Mouse (Mus musculus): ENCODE data around the gene Olfr918. TPM values are rescaled to one million over a fixed set of nuclear protein-coding genes. Genes with fewer than 3 reads are reported as not detected.

Gene Olfr918
- not detected in 2 replicates for polyA plus RNA-seq (2012; ENCODE audit: low replicate concordance)

DNA sequence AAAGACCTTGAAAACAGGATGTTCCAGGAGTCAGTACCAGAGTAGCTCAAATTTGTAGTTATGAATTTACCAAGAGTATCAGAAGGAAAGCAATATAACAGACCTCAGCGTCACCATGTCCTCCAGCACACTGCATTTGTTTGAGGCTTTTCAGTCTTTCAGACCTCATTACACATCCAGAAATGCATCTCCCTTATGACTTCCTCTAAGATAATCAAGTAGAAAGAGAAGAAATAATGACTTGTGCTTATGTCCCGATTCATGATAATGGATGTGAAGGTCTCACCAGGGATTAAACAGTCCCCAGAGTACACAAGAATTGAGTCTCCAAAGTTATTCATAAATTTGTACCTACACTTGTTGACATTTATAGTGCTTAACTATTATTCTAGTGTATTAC is at the start of gene Olfr918:
TSS of gene Olfr918 (minus strand) at position 101 of the 400 bp plus-strand sequence.

DNA sequence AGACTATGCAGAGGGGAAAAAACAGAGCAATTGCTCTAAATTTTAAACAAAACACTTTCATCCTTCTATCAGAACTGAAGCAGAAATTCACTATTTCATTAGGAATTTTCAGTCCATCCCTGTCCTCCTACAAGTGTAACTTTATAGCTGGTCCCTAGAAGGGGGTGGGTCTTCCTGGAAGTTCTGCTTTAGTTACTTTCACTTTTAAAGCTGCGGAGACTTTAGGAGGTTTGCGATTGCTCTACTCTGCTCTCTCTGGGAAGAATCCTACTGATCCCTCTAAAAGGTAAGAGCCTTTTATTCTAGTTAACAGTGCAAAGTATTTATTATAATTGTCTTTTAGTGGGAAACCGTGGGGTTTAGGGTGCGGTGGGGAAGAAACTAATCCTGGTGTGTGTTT is 43.7 kb upstream of the Olfr918 start, which contains the start of gene Vwa5a:
TSS of gene Vwa5a (plus strand) at position 167 of the 400 bp plus-strand sequence.

DNA sequence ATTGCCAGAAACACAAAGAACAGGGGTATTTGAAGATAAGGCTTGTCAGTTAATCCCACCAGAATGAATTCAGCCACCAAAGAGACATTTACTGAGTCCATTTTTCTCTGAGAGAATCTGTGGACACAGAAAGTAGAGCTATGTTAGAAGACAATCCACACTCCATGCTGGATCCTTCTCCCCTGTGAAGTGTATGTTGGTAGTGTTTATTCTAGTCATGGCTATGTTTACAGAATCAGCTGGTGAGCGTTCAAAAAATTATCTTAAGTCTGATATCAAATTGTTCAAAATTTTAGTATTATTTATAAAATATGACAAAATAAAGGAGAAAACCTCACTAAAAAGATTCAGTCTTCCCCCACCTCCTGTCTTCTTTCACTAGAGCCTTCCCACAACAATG is 8.7 kb downstream of the Olfr918 start, which contains the start of gene Olfr917:
TSS of gene Olfr917 (minus strand) at position 101 of the 400 bp plus-strand sequence.

DNA sequence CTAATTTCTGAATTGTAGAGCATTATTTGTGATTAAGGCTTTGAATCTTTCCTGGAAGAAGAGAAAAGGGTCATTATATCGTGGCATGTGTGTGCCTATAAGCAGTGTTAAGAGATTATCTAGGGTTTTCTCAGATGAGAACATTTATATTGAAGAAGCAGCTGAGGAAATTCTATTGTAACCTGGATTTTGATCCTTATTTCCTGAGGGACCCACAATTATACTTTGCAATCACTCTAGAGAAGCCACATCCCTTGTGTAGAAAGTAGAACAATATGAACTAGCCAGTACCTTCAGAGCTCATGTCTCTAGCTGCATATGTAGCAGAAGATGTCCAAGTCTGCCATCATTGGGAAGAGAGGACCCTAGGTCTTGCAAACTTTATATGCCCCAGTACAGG is 14.6 kb downstream of the Olfr918 start, which contains the start of gene Olfr916:
TSS of gene Olfr916 (minus strand) at position 101 of the 400 bp plus-strand sequence.

Other genes with a start within 250 kb of the Olfr918 start
- not detected in 2 replicates for gene Olfr901, start 245.1 kb downstream of the Olfr918 start, polyA plus RNA-seq (2012; ENCODE audit: low replicate concordance)
- gene Olfr902, start 226.9 kb downstream of the Olfr918 start, polyA plus RNA-seq (2012; ENCODE audit: low replicate concordance), result not detected in 2 replicates
- gene Olfr904, start 211.5 kb downstream of the Olfr918 start, polyA plus RNA-seq (2012; ENCODE audit: low replicate concordance), result not detected in 2 replicates
- not detected in 2 replicates for gene Olfr905, start 203.5 kb downstream of the Olfr918 start, polyA plus RNA-seq (2012; ENCODE audit: low replicate concordance)
- gene Olfr906, start 187.5 kb downstream of the Olfr918 start, polyA plus RNA-seq (2012; ENCODE audit: low replicate concordance), result not detected in 2 replicates
- not detected in 2 replicates for gene Olfr907, start 178.8 kb downstream of the Olfr918 start, polyA plus RNA-seq (2012; ENCODE audit: low replicate concordance)
- not detected in 2 replicates for gene Olfr911-ps1, start 153.0 kb downstream of the Olfr918 start, polyA plus RNA-seq (2012; ENCODE audit: low replicate concordance)
- gene Olfr910, start 136.8 kb downstream of the Olfr918 start, polyA plus RNA-seq (2012; ENCODE audit: low replicate concordance), result not detected in 2 replicates
- gene Olfr912, start 94.4 kb downstream of the Olfr918 start, polyA plus RNA-seq (2012; ENCODE audit: low replicate concordance), result not detected in 2 replicates
- not detected in 2 replicates for gene Olfr913, start 81.8 kb downstream of the Olfr918 start, polyA plus RNA-seq (2012; ENCODE audit: low replicate concordance)
- not detected in 2 replicates for gene Olfr914, start 69.5 kb downstream of the Olfr918 start, polyA plus RNA-seq (2012; ENCODE audit: low replicate concordance)
- not detected in 2 replicates for gene Olfr916, start 14.7 kb downstream of the Olfr918 start, polyA plus RNA-seq (2012; ENCODE audit: low replicate concordance)
- not detected in 2 replicates for gene Olfr917, start 8.8 kb downstream of the Olfr918 start, polyA plus RNA-seq (2012; ENCODE audit: low replicate concordance)
- gene Olfr919, start 29.1 kb upstream of the Olfr918 start, polyA plus RNA-seq (2012; ENCODE audit: low replicate concordance), result not detected in 2 replicates
- 1.7 and 1.8 TPM in 2 replicates for gene Vwa5a, start 43.7 kb upstream of the Olfr918 start, polyA plus RNA-seq (2012; ENCODE audit: low replicate concordance)
- 0.02 TPM in 1 of 2 replicates, not detected in the other for gene Olfr920, start 77.7 kb upstream of the Olfr918 start, polyA plus RNA-seq (2012; ENCODE audit: low replicate concordance)
- gene Olfr921, start 98.5 kb upstream of the Olfr918 start, polyA plus RNA-seq (2012; ENCODE audit: low replicate concordance), result not detected in 2 replicates
- not detected in 2 replicates for gene Olfr922, start 140.0 kb upstream of the Olfr918 start, polyA plus RNA-seq (2012; ENCODE audit: low replicate concordance)
- not detected in 2 replicates for gene Olfr923, start 151.9 kb upstream of the Olfr918 start, polyA plus RNA-seq (2012; ENCODE audit: low replicate concordance)
- gene Olfr924, start 169.8 kb upstream of the Olfr918 start, polyA plus RNA-seq (2012; ENCODE audit: low replicate concordance), result not detected in 2 replicates
- not detected in 2 replicates for gene Olfr26, start 180.5 kb upstream of the Olfr918 start, polyA plus RNA-seq (2012; ENCODE audit: low replicate concordance)
- gene Olfr926, start 202.5 kb upstream of the Olfr918 start, polyA plus RNA-seq (2012; ENCODE audit: low replicate concordance), result not detected in 2 replicates

Data from hematopoietic multipotent progenitor cell, adult 10-12 weeks (in vitro differentiated cells).